8 mouse cellular contexts compared by ENCODE assay signal in the genomic region with DNA sequence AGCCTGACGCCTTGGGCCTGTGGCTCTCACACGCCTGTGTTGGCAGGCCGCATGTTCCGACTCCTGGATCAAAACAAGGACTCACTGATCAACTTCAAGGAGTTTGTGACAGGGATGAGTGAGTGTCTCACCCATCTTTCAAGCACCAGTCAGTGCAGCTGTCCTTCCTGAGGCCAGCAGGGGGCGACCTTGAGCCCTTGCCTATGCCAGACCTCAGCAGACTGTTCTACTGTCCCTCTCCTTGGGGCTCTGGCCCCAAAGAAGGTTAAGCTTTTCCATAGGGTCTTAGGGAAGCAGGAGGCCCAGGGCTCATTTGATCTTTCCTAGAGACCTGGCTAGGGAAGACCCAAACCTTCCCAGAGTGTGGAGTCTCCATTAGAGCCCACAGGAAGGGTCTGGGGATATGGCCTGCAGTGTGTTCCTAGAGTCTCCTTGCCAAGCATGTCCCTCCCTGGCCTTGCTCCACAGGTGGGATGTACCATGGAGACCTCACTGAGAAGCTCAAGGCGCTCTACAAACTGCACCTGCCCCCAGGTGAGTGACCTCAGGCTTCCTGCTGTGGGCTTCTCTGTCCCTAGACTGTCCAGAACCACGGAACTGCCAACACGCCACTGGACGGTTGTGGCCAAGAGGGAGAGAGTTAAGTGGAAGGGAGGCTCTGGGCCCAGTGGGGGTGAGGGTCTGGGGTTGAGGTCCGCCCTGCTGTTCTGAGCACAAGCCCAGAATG. TPM values are rescaled to one million over a fixed set of nuclear protein-coding genes. Genes with fewer than 3 reads are reported as not detected.
A peak's percentile ranks its signal among the peaks of the same experiment; 100 is the strongest.
DNase-seq lines count a peak whose midpoint lies in the region; ATAC-seq and TF ChIP-seq lines count a peak whose summit lies in the region.

No protein-coding gene starts in this region.

- H3K36me3 ChIP-seq in C2C12 (ENCODE audit: control insufficient read depth, insufficient read depth) = peaks cover 35% of the 10 kb centered on the region
- peaks cover 86% of the 10 kb centered on the region for H3K36me3 ChIP-seq in lung, embryonic 14.5 days (ENCODE audit: insufficient read depth)
- H3K36me3 ChIP-seq in neural tube, embryonic 13.5 days = peaks cover 92% of the 10 kb centered on the region

- no peak overlapping the region for H3K4me2 ChIP-seq in lung, embryonic 14.5 days
- H3K4me2 ChIP-seq in neural tube, embryonic 13.5 days = no peak overlapping the region

- H3K4me3 ChIP-seq in C2C12 (ENCODE audit: insufficient read depth, poor library complexity, severe bottlenecking) = no peak overlapping the region
- no peak overlapping the region for H3K4me3 ChIP-seq in lung, embryonic 14.5 days (ENCODE audit: low read depth, low read length)
- H3K4me3 ChIP-seq in neural tube, embryonic 13.5 days = no peak overlapping the region

- TF ChIP-seq CTCF in C2C12 (IDR thresholded peaks at IDR 0.05; ENCODE audit: control insufficient read depth, insufficient read depth, insufficient read length) = peak; percentile 72
- peak; percentile 95 for TF ChIP-seq CTCF in lung, embryonic 14.5 days (IDR thresholded peaks at IDR 0.05; ENCODE audit: low read depth)

- WGBS in lung, embryonic 14.5 days = 69% methylated on average over 10 of the region's 10 CpGs
- WGBS in neural tube, embryonic 13.5 days = 60% methylated on average over 10 of the region's 10 CpGs

- no peak overlapping the region for H3ac ChIP-seq in C2C12 (ENCODE audit: control insufficient read depth, insufficient read length, low read depth)

- peak; percentile 35 for DNase-seq in Muller cell, postnatal 12 days (ENCODE audit: inconsistent ontology term)
- peak; percentile 45 for DNase-seq in cerebellum, adult 8-10 months
- DNase-seq in kidney, adult 18-20 months = peak; percentile 69
- peak; percentile 83 for DNase-seq in lung, embryonic 14.5 days
- DNase-seq in thymus, postnatal 25 days = peak; percentile 59

- peak overlapping the region; percentile 58; the same call in 1 of the 2 replicates for H3K27ac ChIP-seq in lung, embryonic 14.5 days (ENCODE audit: low read depth)
- H3K27ac ChIP-seq in neural tube, embryonic 13.5 days (replicated peaks) = no peak overlapping the region

- H3K79me3 ChIP-seq in C2C12 (ENCODE audit: low read depth) = no peaks in the 10 kb centered on the region

- no peaks in the 10 kb centered on the region for H3K4me1 ChIP-seq in lung, embryonic 14.5 days (ENCODE audit: insufficient read depth)
- H3K4me1 ChIP-seq in neural tube, embryonic 13.5 days (replicated peaks) = no peaks in the 10 kb centered on the region

- H3K9ac ChIP-seq in lung, embryonic 14.5 days = no peak overlapping the region
- no peak overlapping the region for H3K9ac ChIP-seq in neural tube, embryonic 13.5 days

- H3K9me3 ChIP-seq in lung, embryonic 14.5 days (ENCODE audit: low read depth, low read length) = no peaks in the 10 kb centered on the region
- H3K9me3 ChIP-seq in neural tube, embryonic 13.5 days = no peaks in the 10 kb centered on the region

- no peaks in the 10 kb centered on the region for H3K79me2 ChIP-seq in C2C12 (ENCODE audit: control insufficient read depth, insufficient read depth)

- peak; percentile 72 for ATAC-seq in frontal cortex, adult (ENCODE audit: low TSS enrichment)
- ATAC-seq in lung, embryonic 14.5 days (ENCODE audit: insufficient read depth) = peak; percentile 51; the same call in 1 of the 2 replicates
- 0 out of 2 replicates have a peak, but pooled peaks have one; percentile 23 for ATAC-seq in neural tube, embryonic 13.5 days (ENCODE audit: low read depth)

- H3K27me3 ChIP-seq in C2C12 (ENCODE audit: control insufficient read depth, insufficient read depth, insufficient read length) = no peaks in the 10 kb centered on the region
- H3K27me3 ChIP-seq in lung, embryonic 14.5 days (ENCODE audit: insufficient read depth, low read length) = no peaks in the 10 kb centered on the region
- H3K27me3 ChIP-seq in neural tube, embryonic 13.5 days = no peaks in the 10 kb centered on the region

TF ChIP-seq in C2C12, 6 proteins besides CTCF, POLR2A, EP300 and RAD21:
- TF ChIP-seq MYOD1 (IDR thresholded peaks at IDR 0.05; ENCODE audit: control insufficient read depth, insufficient read length, low read depth) = no peak
- no peak for TF ChIP-seq MAX (IDR thresholded peaks at IDR 0.05)
- TF ChIP-seq FOSL1 (IDR thresholded peaks at IDR 0.05; ENCODE audit: insufficient read depth, low read length, poor library complexity, severe bottlenecking) = no peak
- no peak for TF ChIP-seq MYOG (IDR thresholded peaks at IDR 0.05; ENCODE audit: control insufficient read depth, extremely low read depth, insufficient read length)
- TF ChIP-seq USF1 (IDR thresholded peaks at IDR 0.05; ENCODE audit: low read depth) = no peak
- no peak for TF ChIP-seq CEBPB (IDR thresholded peaks at IDR 0.05; ENCODE audit: low read depth)

RNA-seq across cellular contexts. Expression of a gene that starts 12.5 kb away (rescaled TPM):
- 4.7 TPM for polyA plus RNA-seq in C2C12 (2012; fragmentation: generic; extraction: Trizol)
- polyA plus RNA-seq in lung, embryonic 14.5 days (2014; fragmentation: Nextera tagmentation; extraction: Ambion mirVana) = 18.4 and 20.3 TPM in 2 replicates
- 23.1 and 31.9 TPM in 2 replicates for polyA plus RNA-seq in neural tube, embryonic 13.5 days (2015; fragmentation: Nextera tagmentation; extraction: Ambion mirVana)

RNA-seq across cellular contexts. Expression of a gene that starts 30.5 kb away (rescaled TPM):
- polyA plus RNA-seq in C2C12 (2012; fragmentation: generic; extraction: Trizol) = 26.4 TPM
- polyA plus RNA-seq in lung, embryonic 14.5 days (2014; fragmentation: Nextera tagmentation; extraction: Ambion mirVana) = 45.3 and 46.2 TPM in 2 replicates
- 36.1 and 39.2 TPM in 2 replicates for polyA plus RNA-seq in neural tube, embryonic 13.5 days (2015; fragmentation: Nextera tagmentation; extraction: Ambion mirVana)

RNA-seq across cellular contexts. Expression of a gene that starts 48.9 kb away (rescaled TPM):
- 660 TPM for polyA plus RNA-seq in C2C12 (2012; fragmentation: generic; extraction: Trizol)
- polyA plus RNA-seq in lung, embryonic 14.5 days (2014; fragmentation: Nextera tagmentation; extraction: Ambion mirVana) = 205 and 209 TPM in 2 replicates
- 337 and 343 TPM in 2 replicates for polyA plus RNA-seq in neural tube, embryonic 13.5 days (2015; fragmentation: Nextera tagmentation; extraction: Ambion mirVana)

RNA-seq across cellular contexts. Expression of a gene that starts 48.9 kb away (rescaled TPM):
- 139 TPM for polyA plus RNA-seq in C2C12 (2012; fragmentation: generic; extraction: Trizol)
- polyA plus RNA-seq in lung, embryonic 14.5 days (2014; fragmentation: Nextera tagmentation; extraction: Ambion mirVana) = 32.8 and 44.2 TPM in 2 replicates
- 52.8 and 56.6 TPM in 2 replicates for polyA plus RNA-seq in neural tube, embryonic 13.5 days (2015; fragmentation: Nextera tagmentation; extraction: Ambion mirVana)
